Mouse (Mus musculus) bone marrow, adult 2 months (tissue): ENCODE data around the gene 4930402F06Rik. TPM values are rescaled to one million over a fixed set of nuclear protein-coding genes. Genes with fewer than 3 reads are reported as not detected.

ENCODE experiments used
- H3K27ac ChIP-seq: fragments of 200-500 bp; 2 replicates; pipeline ENCODE4 v1.5.1; 2012; ENCODE audit warnings: low read depth, mild to moderate bottlenecking, control low read depth, inconsistent platforms, low read length; ENCODE audit not compliant: control insufficient read depth, poor library complexity, insufficient read depth
- H3K4me1 ChIP-seq: fragments of 200-500 bp; 2 replicates; pipeline ENCODE4 v1.6.1; 2011; ENCODE audit warnings: low read length; ENCODE audit not compliant: control insufficient read depth, insufficient read depth
- H3K4me3 ChIP-seq: fragments of 200-500 bp; replicated peaks from 2 replicates; pipeline ENCODE3; 2011; ENCODE audit warnings: mild to moderate bottlenecking, low read depth, low read length, control low read depth; ENCODE audit not compliant: control insufficient read depth
- CTCF ChIP-seq: fragments of 200-500 bp; IDR thresholded peaks from 2 replicates; pipeline ENCODE4 v1.5.1; 2011; ENCODE audit warnings: low read length, control low read depth; ENCODE audit not compliant: control insufficient read depth, insufficient read depth
- POLR2A ChIP-seq: fragments of 200-500 bp; IDR thresholded peaks from 2 replicates; pipeline ENCODE4 v1.6.1; 2011; ENCODE audit warnings: low read depth, mild to moderate bottlenecking, control low read depth, low read length, borderline replicate concordance; ENCODE audit not compliant: control insufficient read depth
- WGBS: fragments of 180-500 bp; shearing (Covaris S2); methylation state at CpG from one replicate; pipeline ENCODE4 v1.1.7; 2018; 5-methylcytosine and 5-hydroxymethylcytosine counted together
- polyA plus RNA-seq: library from polyadenylated mRNA; stranded (reverse); fragments of >200 nt; gene quantifications from 2 replicates; pipeline ENCODE4 v1.2.4, GENCODE M21; 2011; ENCODE audit warnings: low replicate concordance; ENCODE audit not compliant: missing spikeins, insufficient read depth, insufficient read length

The 4930402F06Rik gene
- polyA plus RNA-seq, 1 experiment = not detected

DNA sequence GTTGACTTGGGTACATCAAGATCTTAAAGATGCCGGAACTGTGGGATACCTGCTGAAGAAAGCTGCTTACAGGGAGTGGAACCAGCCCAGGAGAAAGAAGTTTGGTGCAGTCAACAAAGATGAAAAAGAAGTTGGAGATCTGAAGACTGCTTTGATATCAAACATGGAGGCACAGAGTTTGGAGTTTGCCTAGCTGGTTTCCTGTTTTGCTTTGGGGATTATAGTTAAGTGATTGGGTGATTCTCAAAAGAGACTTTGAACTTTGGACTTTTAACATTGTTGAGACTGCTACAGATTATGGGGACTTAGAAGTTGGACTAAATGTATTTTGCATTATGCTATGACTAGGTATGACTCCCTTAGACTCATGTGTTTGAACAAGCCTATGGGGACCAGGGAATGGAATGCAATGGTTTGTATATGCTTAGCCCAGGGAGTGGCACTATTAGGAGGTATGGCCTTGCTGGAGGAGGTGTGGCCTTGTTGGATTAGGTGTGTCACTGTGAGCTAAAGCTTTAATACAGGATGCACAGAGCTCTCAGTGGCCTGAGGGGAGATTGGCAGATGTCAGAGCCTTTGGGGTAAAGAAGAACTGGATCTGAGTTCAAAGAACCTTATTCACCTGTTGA lies 26.9 kb upstream of the 4930402F06Rik start:
- WGBS = 89% methylated on average over 1 of the region's 1 CpGs
- no peak overlapping the region for H3K27ac ChIP-seq
- no peak overlapping the region for H3K4me3 ChIP-seq
- peaks cover 2% of the 10 kb centered on the region for H3K4me1 ChIP-seq
- no peak for TF ChIP-seq POLR2A
- TF ChIP-seq CTCF = no peak

DNA sequence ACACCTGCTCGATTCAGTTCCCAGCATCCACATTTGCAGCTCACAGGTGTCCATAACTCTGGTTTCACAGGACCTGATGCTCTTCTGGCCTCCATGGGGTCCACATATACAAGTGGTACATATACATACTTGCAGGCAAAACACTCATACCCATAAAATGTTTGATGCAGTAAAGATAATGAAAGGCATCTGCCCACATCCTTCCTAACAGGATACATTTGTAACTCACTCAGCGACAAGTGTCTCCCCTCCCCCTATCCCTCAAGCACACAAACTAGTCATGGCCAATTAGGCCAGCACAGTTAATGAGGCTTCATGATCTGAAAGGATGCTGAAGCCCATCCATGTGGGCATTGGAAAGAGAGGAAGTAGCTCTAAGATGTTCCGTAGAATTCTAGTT lies 25.4 kb upstream of the 4930402F06Rik start:
- H3K4me1 ChIP-seq = peaks cover 1% of the 10 kb centered on the region; the same call in 1 of the 2 replicates
- WGBS = 43% methylated on average over 3 of the region's 3 CpGs
- H3K4me3 ChIP-seq = no peak overlapping the region
- no peak overlapping the region for H3K27ac ChIP-seq
- TF ChIP-seq CTCF (no peak), POLR2A (no peak)

DNA sequence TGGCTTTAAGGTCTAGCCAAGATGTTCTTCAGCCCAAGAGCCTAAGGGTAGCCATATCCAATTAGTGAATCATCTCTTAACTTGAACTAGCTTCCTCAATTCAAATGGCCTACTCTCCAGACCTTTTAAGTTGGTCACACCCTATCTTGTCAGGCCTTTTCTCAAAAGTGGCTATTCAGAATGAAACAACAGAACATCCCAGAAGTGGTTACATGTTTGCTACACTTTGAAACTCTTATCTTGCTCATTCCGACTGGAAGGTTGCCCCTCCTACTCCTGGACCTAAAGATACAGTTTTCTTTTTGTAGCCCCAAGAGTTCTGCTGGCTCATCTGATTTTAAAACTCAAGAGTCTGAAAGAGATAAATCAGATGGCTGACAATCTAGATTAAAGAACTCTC lies 23.7 kb upstream of the 4930402F06Rik start:
- no peak overlapping the region for H3K27ac ChIP-seq
- H3K4me3 ChIP-seq = no peak overlapping the region
- no peak for TF ChIP-seq POLR2A
- TF ChIP-seq CTCF = no peak
- H3K4me1 ChIP-seq = peaks cover 1% of the 10 kb centered on the region; the same call in 1 of the 2 replicates
- 64% methylated on average over 1 of the region's 1 CpGs for WGBS

DNA sequence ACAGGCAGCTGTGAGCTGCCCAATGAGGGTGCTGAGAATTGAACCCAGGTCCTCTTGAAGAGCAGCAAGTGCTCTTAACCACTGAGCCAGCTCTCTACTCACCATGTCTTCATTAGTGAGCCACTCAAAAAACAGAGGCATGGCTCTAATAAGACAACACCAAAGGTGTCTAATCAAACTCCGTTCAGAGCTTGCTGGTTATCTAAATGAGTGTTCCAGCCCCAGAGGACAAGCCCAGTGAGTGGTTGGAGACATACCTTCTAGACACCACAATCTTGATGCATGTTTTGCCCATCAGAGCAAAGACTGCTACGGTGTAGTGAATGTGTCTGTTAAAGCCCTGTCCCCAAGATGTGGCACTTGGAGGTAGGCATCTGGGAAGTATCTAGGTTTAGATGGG lies 22.7 kb upstream of the 4930402F06Rik start:
- 0 out of 2 replicates have a peak overlapping the region, but pooled peaks have one; percentile 34 for H3K27ac ChIP-seq
- 69% methylated on average over 2 of the region's 2 CpGs for WGBS
- TF ChIP-seq POLR2A (no peak), CTCF (no peak)
- H3K4me1 ChIP-seq = peaks cover 1% of the 10 kb centered on the region; the same call in 1 of the 2 replicates
- no peak overlapping the region for H3K4me3 ChIP-seq

DNA sequence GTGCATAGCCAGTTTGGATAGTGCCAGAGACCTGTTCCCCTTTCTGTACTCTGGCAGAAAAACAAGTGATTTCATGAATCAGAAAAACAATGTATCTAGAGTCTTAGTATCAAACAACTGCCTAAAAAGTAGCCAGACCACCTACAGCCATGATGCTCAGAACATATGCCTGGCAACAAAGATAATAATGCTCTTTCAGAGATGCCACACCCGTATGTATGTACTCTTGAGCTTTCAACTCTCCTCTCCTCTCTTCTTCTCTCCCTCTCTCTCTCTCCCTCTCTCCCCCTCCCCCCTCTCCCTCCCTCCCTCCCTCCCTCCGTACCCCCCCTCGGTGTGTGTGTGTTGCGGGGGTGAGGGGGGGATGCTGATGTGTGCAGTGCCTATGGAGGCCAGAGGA lies 22.3 kb upstream of the 4930402F06Rik start:
- WGBS = 77% methylated on average over 4 of the region's 4 CpGs
- no peak for TF ChIP-seq POLR2A
- TF ChIP-seq CTCF = no peak
- Histone ChIP-seq H3K4me1 (peaks cover 1% of the 10 kb centered on the region; the same call in 1 of the 2 replicates), H3K27ac (0 out of 2 replicates have a peak overlapping the region, but pooled peaks have one; percentile 34), H3K4me3 (no peak overlapping the region)

DNA sequence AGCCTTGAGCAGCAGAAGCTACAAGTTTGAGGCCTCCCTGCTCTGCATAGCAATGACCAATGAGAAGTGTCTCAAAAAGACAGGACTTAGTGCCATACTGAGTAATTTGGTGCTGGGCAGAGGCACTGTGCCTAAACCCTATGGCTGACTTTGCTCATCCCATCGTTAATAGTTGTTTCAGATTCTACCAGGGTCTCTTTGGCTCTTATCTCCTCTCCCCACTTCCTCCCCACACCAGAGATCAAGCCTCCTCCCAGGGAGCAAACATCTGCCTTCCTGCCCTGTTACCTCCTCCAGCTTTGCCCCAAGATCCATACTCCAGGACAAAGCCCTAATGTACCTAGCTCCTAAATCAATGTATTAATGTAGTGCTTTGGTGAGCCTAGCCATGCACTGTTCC lies 20.3 kb upstream of the 4930402F06Rik start:
- TF ChIP-seq POLR2A = no peak
- TF ChIP-seq CTCF = no peak
- WGBS = 7% methylated on average over 1 of the region's 1 CpGs
- Histone ChIP-seq H3K27ac (no peak overlapping the region), H3K4me1 (peaks cover 1% of the 10 kb centered on the region; the same call in 1 of the 2 replicates), H3K4me3 (no peak overlapping the region)

DNA sequence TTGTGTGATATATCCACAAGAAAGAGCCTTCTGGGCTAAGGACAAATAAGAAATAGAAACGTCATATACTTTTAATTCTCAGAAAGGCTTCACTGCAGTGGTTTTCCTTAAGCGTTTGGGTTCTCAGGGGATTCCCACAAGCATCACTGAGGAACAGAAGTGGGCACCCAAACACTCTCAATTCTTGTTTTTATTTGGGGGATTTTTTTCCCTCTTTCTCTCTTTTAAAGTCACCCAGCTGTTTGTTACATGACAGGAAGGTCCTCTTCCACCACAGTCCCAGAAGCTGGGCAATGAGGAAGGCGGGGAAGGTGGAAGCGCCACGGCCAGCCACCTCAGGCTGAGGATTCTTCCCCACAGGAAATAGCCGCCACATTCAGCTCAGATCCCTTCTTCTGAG lies 19.5 kb upstream of the 4930402F06Rik start:
- Histone ChIP-seq H3K4me1 (peaks cover 1% of the 10 kb centered on the region; the same call in 1 of the 2 replicates), H3K27ac (no peak overlapping the region), H3K4me3 (no peak overlapping the region)
- WGBS = 25% methylated on average over 6 of the region's 6 CpGs
- no peak for TF ChIP-seq CTCF
- TF ChIP-seq POLR2A = no peak

DNA sequence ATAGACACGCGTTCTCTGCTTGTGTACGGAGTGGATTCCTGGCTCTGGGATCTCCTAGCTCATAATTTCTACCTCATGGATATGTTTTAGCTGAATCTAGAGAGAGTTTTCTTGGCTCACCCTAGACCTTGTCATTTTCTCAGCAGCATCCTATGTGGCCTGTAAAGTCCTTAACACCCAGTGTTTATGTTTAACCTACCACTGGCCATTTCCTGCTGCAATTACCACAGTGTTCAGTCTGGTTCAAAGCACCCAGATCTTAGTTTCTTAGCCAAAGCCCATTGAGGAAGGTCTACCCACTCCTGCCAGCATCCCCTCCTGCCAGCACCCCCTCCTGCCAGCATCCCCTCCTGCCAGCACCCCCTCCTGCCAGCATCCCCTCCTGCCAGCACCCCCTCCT lies 15.8 kb upstream of the 4930402F06Rik start:
- WGBS = 94% methylated on average over 3 of the region's 3 CpGs
- Histone ChIP-seq H3K4me1 (no peaks in the 10 kb centered on the region; the same call in 1 of the 2 replicates), H3K27ac (no peak overlapping the region), H3K4me3 (no peak overlapping the region)
- TF ChIP-seq POLR2A = no peak
- TF ChIP-seq CTCF = no peak

DNA sequence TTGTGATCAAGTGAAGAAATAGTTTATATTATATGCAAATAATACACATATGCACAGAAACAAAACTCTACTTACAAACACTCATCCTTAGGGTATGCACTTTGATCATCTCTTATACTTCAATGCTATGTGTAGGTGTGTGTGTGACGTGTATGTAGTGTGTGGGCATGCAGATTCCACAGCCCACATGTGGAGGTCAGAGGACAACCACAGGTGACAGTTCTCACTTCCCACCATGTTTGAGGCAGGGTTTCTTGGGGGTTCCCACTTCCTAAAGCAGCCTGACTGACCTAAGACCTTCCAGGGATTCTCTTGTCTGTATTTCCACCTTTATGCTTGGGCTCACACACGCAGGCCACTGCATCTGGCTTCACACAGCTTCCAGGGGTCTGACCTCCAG lies 15.3 kb upstream of the 4930402F06Rik start:
- Histone ChIP-seq H3K27ac (no peak overlapping the region), H3K4me3 (no peak overlapping the region), H3K4me1 (no peaks in the 10 kb centered on the region; the same call in 1 of the 2 replicates)
- WGBS = 90% methylated on average over 2 of the region's 2 CpGs
- TF ChIP-seq CTCF (no peak), POLR2A (no peak)
